Mouse (Mus musculus): ENCODE results near the gene Xxylt1.

GRCm38 (mm10) chr16:30923899-30924298, 157.3 kb downstream of the Xxylt1 start:
- TF ChIP-seq CTCF (conservative IDR thresholded peaks at IDR 0.05; ENCODE audit: insufficient read depth, insufficient read length, low read depth, low read length) (no peak), POLR2A (IDR thresholded peaks at IDR 0.05; ENCODE audit: low read depth, low read length) (no peak)

Data from kidney, adult 2 months (tissue).